Mouse (Mus musculus): Measurements from ENCODE around the gene Slc5a2. TPM values are rescaled to one million over a fixed set of nuclear protein-coding genes. Genes with fewer than 3 reads are reported as not detected.
A peak's percentile ranks its signal among the peaks of the same experiment; 100 is the strongest.

Gene Slc5a2
- polyA plus RNA-seq, 1 experiment from 2014 or later: 2.1 TPM

DNA sequence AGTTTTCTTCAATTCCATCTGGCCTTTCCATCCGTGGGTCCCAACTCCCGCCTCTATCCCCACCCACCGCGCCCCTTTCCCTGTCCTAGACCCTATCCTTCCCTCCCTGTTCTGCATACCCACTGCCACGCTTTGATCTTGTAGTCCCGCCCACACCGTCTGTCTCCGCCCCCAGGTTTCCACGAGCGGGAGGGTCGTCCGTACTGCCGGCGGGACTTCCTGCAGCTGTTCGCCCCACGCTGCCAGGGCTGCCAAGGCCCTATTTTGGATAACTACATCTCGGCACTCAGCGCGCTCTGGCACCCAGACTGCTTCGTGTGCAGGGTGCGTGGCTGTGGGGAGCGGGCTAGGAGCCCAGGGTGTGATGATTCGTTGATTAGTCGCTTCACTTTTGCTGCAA, 12.8 kb upstream of the Slc5a2 start:
- Histone ChIP-seq H3K36me3 (replicated peaks) (no peaks in the 10 kb centered on the region), H3K4me3 (replicated peaks) (no peak overlapping the region), H3K9me3 (replicated peaks) (no peaks in the 10 kb centered on the region), H3K4me2 (peak overlapping the region; percentile 33; the same call in 1 of the 2 replicates), H3K27me3 (peaks cover 80% of the 10 kb centered on the region), H3K9ac (no peak overlapping the region), H3K4me1 (replicated peaks) (peaks cover 25% of the 10 kb centered on the region), H3K27ac (replicated peaks) (no peak overlapping the region)
- ATAC-seq (ENCODE audit: insufficient read depth): no peak
- WGBS (ENCODE audit: insufficient replicate concordance): 21% methylated on average over 24 of the region's 24 CpGs

DNA sequence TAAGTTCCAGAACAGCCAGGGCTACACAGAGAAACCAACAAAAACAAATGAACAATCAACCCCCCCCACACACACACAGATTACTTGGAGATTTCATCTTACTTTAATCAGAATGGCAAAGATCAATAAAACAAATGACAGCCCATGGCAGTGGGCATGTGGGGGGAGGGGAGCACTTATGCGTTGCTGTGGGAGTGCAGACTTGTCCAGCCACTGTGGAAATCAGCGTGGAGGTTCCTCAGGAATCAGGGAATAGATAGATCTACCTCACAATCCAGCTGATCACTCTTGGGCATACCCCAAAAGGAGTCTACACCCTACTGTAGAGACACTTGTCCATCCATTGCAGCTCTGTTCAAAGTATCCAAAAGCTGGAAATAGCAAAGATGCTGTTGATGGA, 10.5 kb upstream of the Slc5a2 start:
- H3K27me3 ChIP-seq: peaks cover 91% of the 10 kb centered on the region
- 50% methylated on average over 2 of the region's 2 CpGs for WGBS (ENCODE audit: insufficient replicate concordance)
- H3K4me2 ChIP-seq: no peak overlapping the region
- no peak overlapping the region for H3K27ac ChIP-seq (replicated peaks)
- ATAC-seq (ENCODE audit: insufficient read depth): no peak
- no peaks in the 10 kb centered on the region for H3K9me3 ChIP-seq (replicated peaks)
- peaks cover 14% of the 10 kb centered on the region for H3K4me1 ChIP-seq (replicated peaks)
- H3K4me3 ChIP-seq (replicated peaks): no peak overlapping the region
- H3K36me3 ChIP-seq (replicated peaks): no peaks in the 10 kb centered on the region
- H3K9ac ChIP-seq: no peak overlapping the region

DNA sequence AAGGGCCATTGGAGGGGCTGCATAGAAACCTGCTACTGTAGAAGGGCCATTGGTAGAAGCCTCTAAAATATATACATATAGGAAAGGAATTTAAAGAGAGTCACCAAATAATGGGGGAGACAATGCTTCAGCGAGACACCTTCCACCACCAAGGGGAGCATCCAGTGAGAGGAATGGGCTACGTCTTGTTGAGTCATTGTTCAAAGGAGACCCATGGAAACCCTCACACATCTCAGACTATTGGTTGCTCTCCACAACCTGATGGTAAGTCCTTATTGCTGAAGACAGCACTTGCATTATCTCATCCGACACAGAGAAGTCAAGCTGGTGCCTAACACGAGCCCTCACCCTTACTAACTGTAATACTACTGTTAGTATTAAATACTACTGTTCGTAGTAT, 9.7 kb upstream of the Slc5a2 start:
- no peaks in the 10 kb centered on the region for H3K9me3 ChIP-seq (replicated peaks)
- no peaks in the 10 kb centered on the region for H3K36me3 ChIP-seq (replicated peaks)
- no peak overlapping the region for H3K27ac ChIP-seq (replicated peaks)
- 74% methylated on average over 5 of the region's 5 CpGs for WGBS (ENCODE audit: insufficient replicate concordance)
- H3K27me3 ChIP-seq: peaks cover 91% of the 10 kb centered on the region
- peaks cover 9% of the 10 kb centered on the region for H3K4me1 ChIP-seq (replicated peaks)
- no peak for ATAC-seq (ENCODE audit: insufficient read depth)
- no peak overlapping the region for H3K4me2 ChIP-seq
- H3K4me3 ChIP-seq (replicated peaks): no peak overlapping the region
- H3K9ac ChIP-seq: no peak overlapping the region

DNA sequence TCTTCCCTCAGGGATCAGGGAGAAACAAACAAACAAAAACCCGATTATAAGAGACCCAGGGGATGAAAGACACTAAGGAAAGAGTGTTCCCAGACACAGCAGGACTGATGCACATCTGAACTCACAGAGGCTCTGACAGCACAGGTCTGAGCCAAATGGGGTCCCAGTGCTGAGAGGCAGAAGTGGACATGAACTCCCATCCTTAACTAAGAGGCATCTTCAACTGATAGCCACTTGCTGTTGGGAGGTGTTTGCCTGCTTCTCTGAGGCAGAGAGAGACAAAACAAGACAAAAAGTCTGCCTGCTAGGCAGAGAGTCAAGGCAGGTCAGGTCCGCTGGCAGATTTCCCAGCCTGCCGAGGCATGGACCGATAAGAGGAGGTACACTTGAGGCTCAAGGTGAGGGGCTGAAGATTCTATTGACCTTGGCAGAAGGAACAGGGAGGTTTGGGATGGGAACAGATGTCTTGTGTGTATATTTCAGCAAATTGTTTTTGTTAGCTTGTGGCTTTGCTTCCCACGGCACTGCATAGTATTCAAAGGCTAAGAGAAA, 8.6 kb upstream of the Slc5a2 start:
- no peak overlapping the region for H3K4me2 ChIP-seq
- no peak overlapping the region for H3K4me3 ChIP-seq (replicated peaks)
- H3K4me1 ChIP-seq (replicated peaks): peaks cover 9% of the 10 kb centered on the region
- ATAC-seq (ENCODE audit: insufficient read depth): no peak
- peaks cover 87% of the 10 kb centered on the region for H3K27me3 ChIP-seq
- no peak overlapping the region for H3K9ac ChIP-seq
- H3K27ac ChIP-seq (replicated peaks): no peak overlapping the region
- no peaks in the 10 kb centered on the region for H3K9me3 ChIP-seq (replicated peaks)
- no peaks in the 10 kb centered on the region for H3K36me3 ChIP-seq (replicated peaks)
- 54% methylated on average over 5 of the region's 5 CpGs for WGBS (ENCODE audit: insufficient replicate concordance)

DNA sequence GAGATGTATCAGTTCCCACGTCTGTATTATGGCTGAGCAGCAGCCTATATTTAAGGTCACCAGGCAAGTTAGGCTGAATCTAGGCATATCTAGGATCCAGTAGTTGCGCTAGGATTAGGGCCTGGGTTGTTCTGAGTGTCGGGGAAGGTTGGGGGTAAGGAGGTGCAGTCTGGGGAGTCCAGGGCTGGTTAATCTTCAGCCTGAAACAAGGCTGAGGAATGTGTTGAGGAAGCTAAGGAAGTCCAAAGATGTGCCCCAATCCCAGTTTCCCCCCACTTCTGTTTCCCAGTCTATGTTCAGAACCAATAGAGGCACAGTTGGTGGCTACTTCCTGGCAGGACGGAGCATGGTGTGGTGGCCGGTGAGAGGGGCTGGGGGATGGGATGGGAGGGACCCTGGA, 599 bp downstream of the Slc5a2 start:
- H3K36me3 ChIP-seq (replicated peaks): peaks cover 7% of the 10 kb centered on the region
- H3K27ac ChIP-seq (replicated peaks): no peak overlapping the region
- H3K4me2 ChIP-seq: no peak overlapping the region
- H3K9me3 ChIP-seq (replicated peaks): no peaks in the 10 kb centered on the region
- H3K27me3 ChIP-seq: peaks cover 35% of the 10 kb centered on the region
- 60% methylated on average over 5 of the region's 5 CpGs for WGBS (ENCODE audit: insufficient replicate concordance)
- H3K4me3 ChIP-seq (replicated peaks): no peak overlapping the region
- H3K9ac ChIP-seq: no peak overlapping the region
- peaks cover 27% of the 10 kb centered on the region for H3K4me1 ChIP-seq (replicated peaks)
- no peak for ATAC-seq (ENCODE audit: insufficient read depth)

DNA sequence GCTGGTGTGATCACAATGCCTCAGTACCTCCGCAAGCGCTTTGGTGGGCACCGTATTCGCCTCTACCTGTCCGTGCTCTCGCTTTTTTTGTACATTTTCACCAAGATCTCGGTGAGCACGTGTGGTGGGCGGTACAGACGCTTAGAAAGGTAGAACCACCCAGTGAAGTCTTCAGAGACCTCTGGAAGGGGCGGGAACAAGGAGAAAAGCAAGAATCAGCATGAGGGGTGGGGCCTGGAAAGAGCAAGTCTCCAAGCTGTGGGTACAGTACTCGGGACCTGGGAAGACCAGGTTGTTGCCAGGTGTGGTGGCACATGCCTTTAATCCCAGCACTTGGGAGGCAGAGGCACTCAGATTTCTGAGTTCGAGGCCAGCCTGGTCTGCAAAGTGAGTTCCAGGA, 1.9 kb downstream of the Slc5a2 start:
- no peak for ATAC-seq (ENCODE audit: insufficient read depth)
- no peak overlapping the region for H3K4me3 ChIP-seq (replicated peaks)
- no peaks in the 10 kb centered on the region for H3K9me3 ChIP-seq (replicated peaks)
- H3K9ac ChIP-seq: no peak overlapping the region
- no peak overlapping the region for H3K27ac ChIP-seq (replicated peaks)
- no peak overlapping the region for H3K4me2 ChIP-seq
- peaks cover 36% of the 10 kb centered on the region for H3K4me1 ChIP-seq (replicated peaks)
- WGBS (ENCODE audit: insufficient replicate concordance): 56% methylated on average over 13 of the region's 13 CpGs
- peaks cover 30% of the 10 kb centered on the region for H3K27me3 ChIP-seq
- H3K36me3 ChIP-seq (replicated peaks): peaks cover 20% of the 10 kb centered on the region

DNA sequence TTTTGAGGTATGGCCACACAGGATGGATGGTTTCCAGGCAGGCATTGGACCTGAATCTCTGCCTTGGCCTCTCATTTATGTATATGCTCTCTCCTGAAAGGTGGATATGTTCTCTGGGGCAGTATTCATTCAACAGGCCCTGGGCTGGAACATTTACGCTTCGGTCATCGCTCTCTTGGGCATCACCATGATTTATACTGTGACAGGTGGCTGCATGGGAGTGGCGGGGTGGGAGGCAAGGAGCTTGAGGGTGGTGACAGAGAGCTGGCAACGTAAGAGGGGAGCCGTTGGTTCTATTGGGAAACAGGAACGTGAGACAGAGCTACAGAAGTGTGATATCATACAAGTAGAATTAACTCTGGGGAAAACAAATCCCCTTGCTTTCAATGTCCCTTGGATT, 2.4 kb downstream of the Slc5a2 start:
- Histone ChIP-seq H3K4me2 (no peak overlapping the region), H3K36me3 (replicated peaks) (peaks cover 24% of the 10 kb centered on the region), H3K4me1 (replicated peaks) (peaks cover 36% of the 10 kb centered on the region), H3K27ac (replicated peaks) (no peak overlapping the region), H3K9ac (no peak overlapping the region), H3K4me3 (replicated peaks) (no peak overlapping the region), H3K27me3 (peaks cover 28% of the 10 kb centered on the region), H3K9me3 (replicated peaks) (no peaks in the 10 kb centered on the region)
- 80% methylated on average over 7 of the region's 7 CpGs for WGBS (ENCODE audit: insufficient replicate concordance)
- no peak for ATAC-seq (ENCODE audit: insufficient read depth)

DNA sequence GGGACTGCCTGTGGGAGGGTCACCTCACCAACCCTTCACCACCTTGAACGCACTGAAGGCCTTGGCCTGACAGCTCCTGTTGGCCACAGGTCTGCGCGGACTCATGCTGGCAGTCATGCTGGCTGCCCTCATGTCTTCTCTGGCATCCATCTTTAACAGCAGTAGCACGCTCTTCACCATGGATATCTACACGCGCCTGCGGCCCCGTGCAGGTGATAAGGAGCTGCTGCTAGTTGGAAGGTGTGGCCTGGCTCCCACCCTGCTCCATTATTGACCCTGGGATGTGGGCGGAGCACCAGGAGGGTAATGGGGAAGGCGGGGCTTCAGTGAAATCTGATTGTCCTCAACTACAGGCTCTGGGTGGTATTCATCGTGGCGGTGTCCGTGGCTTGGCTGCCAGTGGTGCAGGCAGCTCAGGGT, 5.0 kb downstream of the Slc5a2 start:
- H3K4me2 ChIP-seq: peak overlapping the region; percentile 58
- peak; percentile 97 for ATAC-seq (ENCODE audit: insufficient read depth)
- 21% methylated on average over 13 of the region's 13 CpGs for WGBS (ENCODE audit: insufficient replicate concordance)
- peak overlapping the region; percentile 82 for H3K27ac ChIP-seq (replicated peaks)
- peaks cover 50% of the 10 kb centered on the region for H3K36me3 ChIP-seq (replicated peaks)
- H3K4me1 ChIP-seq (replicated peaks): peaks cover 36% of the 10 kb centered on the region
- no peaks in the 10 kb centered on the region for H3K9me3 ChIP-seq (replicated peaks)
- peaks cover 9% of the 10 kb centered on the region for H3K27me3 ChIP-seq
- H3K4me3 ChIP-seq (replicated peaks): peak overlapping the region; percentile 23
- H3K9ac ChIP-seq: 0 out of 2 replicates have a peak overlapping the region, but pooled peaks have one; percentile 6

DNA sequence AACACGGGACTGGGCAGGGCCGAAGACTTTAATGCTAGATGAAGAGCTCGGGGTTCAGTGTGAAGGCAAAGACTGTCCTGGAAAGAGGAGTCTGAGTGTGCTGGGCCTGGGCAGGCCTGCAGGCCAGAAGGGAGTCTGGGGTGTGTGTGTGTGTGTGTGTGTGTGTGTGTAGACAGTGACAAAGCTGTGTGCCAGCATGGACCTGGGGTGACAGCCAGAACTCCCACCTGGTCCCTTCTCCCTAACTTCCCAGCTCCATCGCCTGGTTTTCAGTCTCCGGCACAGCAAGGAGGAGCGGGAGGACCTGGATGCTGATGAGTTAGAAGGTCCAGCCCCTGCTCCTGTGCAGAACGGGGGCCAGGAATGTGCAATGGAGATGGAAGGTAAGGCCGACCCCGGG, 6.0 kb downstream of the Slc5a2 start:
- ATAC-seq (ENCODE audit: insufficient read depth): no peak
- peaks cover under 1% of the 10 kb centered on the region for H3K27me3 ChIP-seq
- H3K9me3 ChIP-seq (replicated peaks): no peaks in the 10 kb centered on the region
- H3K9ac ChIP-seq: 0 out of 2 replicates have a peak overlapping the region, but pooled peaks have one; percentile 15
- peak overlapping the region; percentile 73 for H3K27ac ChIP-seq (replicated peaks)
- no peak overlapping the region for H3K4me3 ChIP-seq (replicated peaks)
- peaks cover 36% of the 10 kb centered on the region for H3K4me1 ChIP-seq (replicated peaks)
- WGBS (ENCODE audit: insufficient replicate concordance): 94% methylated on average over 9 of the region's 9 CpGs
- peak overlapping the region; percentile 58 for H3K4me2 ChIP-seq
- H3K36me3 ChIP-seq (replicated peaks): peaks cover 61% of the 10 kb centered on the region

DNA sequence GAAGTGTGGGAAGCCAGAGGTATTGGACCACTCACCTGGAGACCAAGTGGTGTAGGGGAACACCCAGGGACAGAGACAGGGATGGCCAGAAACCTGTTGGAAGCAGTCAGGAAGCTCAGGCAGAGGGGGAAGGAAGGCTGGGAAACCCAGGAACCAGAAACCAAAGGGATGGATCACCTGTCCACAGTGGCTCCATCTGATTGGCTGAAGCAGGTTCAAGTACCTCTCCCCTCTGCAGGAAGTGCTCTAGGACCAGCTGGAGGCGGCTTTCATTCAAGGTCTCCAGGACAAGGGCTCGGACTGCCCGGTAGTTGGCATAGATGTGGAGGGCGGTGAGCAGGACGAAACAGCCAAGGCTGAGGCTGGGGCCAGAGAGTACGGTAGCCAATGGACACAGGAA, 10.6 kb downstream of the Slc5a2 start:
- Histone ChIP-seq H3K4me2 (no peak overlapping the region), H3K9ac (no peak overlapping the region), H3K27me3 (no peaks in the 10 kb centered on the region), H3K4me1 (replicated peaks) (peaks cover 28% of the 10 kb centered on the region), H3K9me3 (replicated peaks) (no peaks in the 10 kb centered on the region), H3K4me3 (replicated peaks) (no peak overlapping the region), H3K36me3 (replicated peaks) (peaks cover 100% of the 10 kb centered on the region), H3K27ac (replicated peaks) (no peak overlapping the region)
- WGBS (ENCODE audit: insufficient replicate concordance): 87% methylated on average over 6 of the region's 6 CpGs
- ATAC-seq (ENCODE audit: insufficient read depth): no peak

DNA sequence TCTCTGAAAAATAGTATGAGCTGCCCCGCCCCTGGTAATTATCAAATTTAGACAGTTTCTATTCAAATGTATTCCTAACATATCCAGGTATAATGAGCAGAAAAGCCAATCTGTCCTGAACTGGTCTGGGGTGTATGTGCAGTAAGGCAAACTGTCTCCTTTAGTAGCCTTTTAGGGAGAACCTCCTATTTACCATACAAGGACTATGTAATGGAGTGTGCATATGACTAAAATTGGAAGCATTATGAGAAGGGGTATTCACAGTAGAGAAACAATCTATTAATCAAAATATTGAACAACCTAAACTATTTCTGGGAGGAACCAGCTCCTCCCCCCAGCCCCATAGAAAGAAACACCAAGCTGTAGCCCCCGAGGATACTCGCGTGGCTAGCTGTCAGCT, 14.3 kb downstream of the Slc5a2 start:
- H3K4me3 ChIP-seq (replicated peaks): no peak overlapping the region
- H3K4me2 ChIP-seq: no peak overlapping the region
- ATAC-seq (ENCODE audit: insufficient read depth): no peak
- H3K9me3 ChIP-seq (replicated peaks): no peaks in the 10 kb centered on the region
- peaks cover 33% of the 10 kb centered on the region for H3K4me1 ChIP-seq (replicated peaks)
- 88% methylated on average over 4 of the region's 4 CpGs for WGBS (ENCODE audit: insufficient replicate concordance)
- H3K9ac ChIP-seq: no peak overlapping the region; the same call in 1 of the 2 replicates
- H3K27me3 ChIP-seq: no peaks in the 10 kb centered on the region
- peaks cover 89% of the 10 kb centered on the region for H3K36me3 ChIP-seq (replicated peaks)
- H3K27ac ChIP-seq (replicated peaks): no peak overlapping the region

DNA sequence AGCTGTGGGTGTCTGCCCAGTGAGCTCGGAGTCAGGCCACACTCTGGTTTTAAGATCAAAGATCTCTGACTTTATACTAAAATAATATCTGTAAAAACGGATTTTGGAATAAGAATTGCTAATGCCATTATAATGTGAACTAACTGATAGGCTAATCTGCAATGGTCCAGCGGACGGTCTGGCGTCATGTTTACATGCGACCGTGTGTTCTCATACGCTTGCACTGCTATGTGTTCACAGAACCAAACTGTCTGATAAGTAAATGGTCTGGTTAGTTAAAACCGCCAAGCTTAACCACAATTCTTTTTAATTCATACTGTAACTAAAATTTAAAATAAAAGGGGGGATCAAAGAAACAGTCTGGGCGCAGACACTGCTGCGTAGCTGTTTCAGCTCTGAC, 16.3 kb downstream of the Slc5a2 start:
- no peak for ATAC-seq (ENCODE audit: insufficient read depth)
- Histone ChIP-seq H3K27ac (replicated peaks) (no peak overlapping the region), H3K27me3 (no peaks in the 10 kb centered on the region), H3K4me3 (replicated peaks) (no peak overlapping the region), H3K4me1 (replicated peaks) (peaks cover 52% of the 10 kb centered on the region), H3K9me3 (replicated peaks) (no peaks in the 10 kb centered on the region), H3K36me3 (replicated peaks) (peaks cover 89% of the 10 kb centered on the region), H3K9ac (no peak overlapping the region), H3K4me2 (no peak overlapping the region)
- 65% methylated on average over 11 of the region's 11 CpGs for WGBS (ENCODE audit: insufficient replicate concordance)

All from liver, embryonic 15.5 days (tissue).